In the genomic region with DNA sequence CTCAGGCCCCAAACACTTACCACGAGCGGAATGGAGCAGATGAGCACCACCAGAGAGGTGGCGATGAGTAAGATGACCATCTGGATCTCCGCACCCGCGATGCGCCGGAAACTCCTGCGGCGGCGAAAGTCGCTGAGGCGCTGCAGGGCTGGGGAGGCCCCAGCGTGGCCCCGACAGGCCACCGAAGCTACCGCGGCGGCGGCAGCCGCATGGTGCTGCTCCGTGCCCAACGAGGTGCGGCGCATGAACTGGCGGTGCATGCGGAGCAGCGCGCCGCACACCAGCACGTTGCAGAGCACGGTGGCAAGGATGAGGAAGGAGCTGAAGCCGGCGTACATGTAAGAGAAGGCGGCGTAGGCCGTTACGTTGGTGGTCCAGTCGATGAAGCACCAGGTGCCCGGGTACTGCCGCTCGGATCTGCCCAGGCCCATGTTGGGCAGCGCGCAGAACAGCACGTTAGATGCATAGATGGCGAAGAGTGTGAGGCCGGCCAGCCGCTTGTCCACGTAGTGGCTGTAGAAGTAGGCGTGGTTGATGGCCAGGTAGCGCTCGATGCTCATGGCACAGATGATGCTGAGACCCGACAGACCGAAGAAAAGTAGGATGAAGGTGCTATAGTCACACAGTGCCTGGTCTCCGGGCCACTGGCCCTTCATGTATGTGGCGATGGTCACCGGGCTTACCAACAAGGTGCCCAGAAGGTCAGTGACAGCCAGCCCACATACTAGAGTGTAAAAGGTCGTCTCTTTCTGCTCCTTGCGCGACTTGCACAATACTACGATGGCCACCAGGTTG, we compare ENCODE assay signal across 8 mouse cellular contexts. TPM values are rescaled to one million over a fixed set of nuclear protein-coding genes. Genes with fewer than 3 reads are reported as not detected.
DNase-seq lines count a peak whose midpoint lies in the region; ATAC-seq and TF ChIP-seq lines count a peak whose summit lies in the region.

No protein-coding gene starts in this region.

- H3K36me3 ChIP-seq in ES-E14 (ENCODE audit: control insufficient read depth, insufficient read depth, low read length, poor library complexity, severe bottlenecking): no peaks in the 10 kb centered on the region
- no peaks in the 10 kb centered on the region for H3K36me3 ChIP-seq in embryonic facial prominence, embryonic 13.5 days
- no peaks in the 10 kb centered on the region for H3K36me3 ChIP-seq in heart, postnatal 0 days (replicated peaks; ENCODE audit: control insufficient read depth, insufficient read depth, low read length)
- H3K36me3 ChIP-seq in limb, embryonic 13.5 days: no peaks in the 10 kb centered on the region

- TF ChIP-seq EP300 in heart, postnatal 0 days (IDR thresholded peaks at IDR 0.05; ENCODE audit: low read depth): no peak

- H3K4me1 ChIP-seq in ES-E14 (ENCODE audit: control insufficient read depth in 2 of 2, insufficient read depth in 2 of 2, low read length in 2 of 2, poor library complexity in 1 of 2): peaks cover 0 to 9% of the 10 kb centered on the region in 2 experiments; a peak in 1 of 4 replicates
- peaks cover 21% of the 10 kb centered on the region for H3K4me1 ChIP-seq in embryonic facial prominence, embryonic 13.5 days
- H3K4me1 ChIP-seq in heart, postnatal 0 days (ENCODE audit: control insufficient read depth, insufficient read depth): peaks cover 27% of the 10 kb centered on the region
- peaks cover 33% of the 10 kb centered on the region for H3K4me1 ChIP-seq in limb, embryonic 13.5 days

- peak overlapping the region; percentile 98 for H3K4me2 ChIP-seq in embryonic facial prominence, embryonic 13.5 days
- H3K4me2 ChIP-seq in heart, postnatal 0 days (ENCODE audit: low read depth, low read length): peak overlapping the region; percentile 89
- peak overlapping the region; percentile 100 for H3K4me2 ChIP-seq in limb, embryonic 13.5 days (replicated peaks)

- 2% methylated on average over 61 of the region's 61 CpGs for WGBS in embryonic facial prominence, embryonic 13.5 days
- 2% methylated on average over 61 of the region's 61 CpGs for WGBS in heart, postnatal 0 days
- 3% methylated on average over 61 of the region's 61 CpGs for WGBS in limb, embryonic 13.5 days

- no peak overlapping the region for H3K27ac ChIP-seq in ES-E14 (ENCODE audit: insufficient read depth, low read depth, low read length, poor library complexity, severe bottlenecking)
- H3K27ac ChIP-seq in embryonic facial prominence, embryonic 13.5 days: no peak overlapping the region
- H3K27ac ChIP-seq in heart, postnatal 0 days (ENCODE audit: low read depth): no peak overlapping the region
- H3K27ac ChIP-seq in limb, embryonic 13.5 days: no peak overlapping the region

- H3K9ac ChIP-seq in ES-E14 (ENCODE audit: insufficient read depth, low read depth, low read length, poor library complexity, severe bottlenecking): peak overlapping the region; percentile 3; the same call in 1 of the 2 replicates
- H3K9ac ChIP-seq in embryonic facial prominence, embryonic 13.5 days: peak overlapping the region; percentile 73
- peak overlapping the region; percentile 10; the same call in 1 of the 2 replicates for H3K9ac ChIP-seq in heart, postnatal 0 days (replicated peaks; ENCODE audit: low read depth, low read length)
- peak overlapping the region; percentile 74 for H3K9ac ChIP-seq in limb, embryonic 13.5 days

- in situ Hi-C loops in ES-E14 (cut with MboI; ENCODE audit: low sequenced_read_pairs in 2 of 2, unreplicated experiment in 2 of 2): loop anchor here (25.0 kb wide), 2 partner anchors 845 to 970 kb away; no protein-coding TSS in a partner anchor

- peak; percentile 45; the same call in 1 of the 2 replicates for ATAC-seq in embryonic facial prominence, embryonic 13.5 days (ENCODE audit: insufficient number of reproducible peaks, insufficient read depth, low FRiP score, low TSS enrichment, low read depth)
- ATAC-seq in heart, postnatal 0 days (ENCODE audit: insufficient read depth, low read depth): peak; percentile 21; the same call in 1 of the 2 replicates
- peak; percentile 4; the same call in 1 of the 2 replicates for ATAC-seq in limb, embryonic 13.5 days (ENCODE audit: low FRiP score, low read depth)

- no peaks in the 10 kb centered on the region for H3K9me3 ChIP-seq in ES-E14 (ENCODE audit: control insufficient read depth, insufficient read depth, low read depth, low read length)
- no peaks in the 10 kb centered on the region for H3K9me3 ChIP-seq in embryonic facial prominence, embryonic 13.5 days
- no peaks in the 10 kb centered on the region for H3K9me3 ChIP-seq in heart, postnatal 0 days (replicated peaks; ENCODE audit: control insufficient read depth, low read length)
- H3K9me3 ChIP-seq in limb, embryonic 13.5 days: no peaks in the 10 kb centered on the region

- TF ChIP-seq CTCF in heart, postnatal 0 days (IDR thresholded peaks at IDR 0.05; ENCODE audit: low read depth): no peak

- H3K4me3 ChIP-seq in ES-E14 (ENCODE audit: insufficient read depth in 1 of 2, low read depth in 1 of 2, low read length in 2 of 2, poor library complexity in 1 of 2, severe bottlenecking in 1 of 2): peak overlapping the region; percentile 21 to 55
- H3K4me3 ChIP-seq in embryonic facial prominence, embryonic 13.5 days: peak overlapping the region; percentile 58
- H3K4me3 ChIP-seq in heart, postnatal 0 days (ENCODE audit: low read depth, low read length): peak overlapping the region; percentile 61
- peak overlapping the region; percentile 61 for H3K4me3 ChIP-seq in limb, embryonic 13.5 days

- H3K27me3 ChIP-seq in embryonic facial prominence, embryonic 13.5 days: peaks cover 56% of the 10 kb centered on the region
- H3K27me3 ChIP-seq in heart, postnatal 0 days (ENCODE audit: control insufficient read depth, insufficient read depth, low read length): peaks cover 40% of the 10 kb centered on the region
- H3K27me3 ChIP-seq in limb, embryonic 13.5 days: peaks cover 44% of the 10 kb centered on the region

- DNase-seq in cerebellum, postnatal 36 days: peak; percentile 9 to 10
- DNase-seq in cerebellum, adult 8-10 months: no peak
- DNase-seq in ES-E14 (ENCODE audit: low read depth, low spot score): no peak
- DNase-seq in heart, postnatal 0 days (ENCODE audit: low spot score): no peak
- peak; percentile 74 to 81 for DNase-seq in natural killer cell, adult 2 months (ENCODE audit: low spot score in 2 of 2)
- peak; percentile 63 for DNase-seq in thymus, postnatal 14 days

TF ChIP-seq in ES-E14, 5 proteins besides CTCF, POLR2A, EP300 and RAD21:
- TF ChIP-seq ZC3H11A (IDR thresholded peaks at IDR 0.05; ENCODE audit: borderline replicate concordance, low read depth, low read length): no peak
- no peak for TF ChIP-seq HCFC1 (IDR thresholded peaks at IDR 0.05; ENCODE audit: borderline replicate concordance, insufficient read depth, low read length)
- TF ChIP-seq CHD2 (IDR thresholded peaks at IDR 0.05; ENCODE audit: low read depth, low read length): no peak
- no peak for TF ChIP-seq MAFK (IDR thresholded peaks at IDR 0.05; ENCODE audit: insufficient read depth, low read depth, low read length)

RNA-seq across cellular contexts. Expression of a gene that starts 1.5 kb away (rescaled TPM):
- 1.6 and 2.0 TPM in 2 replicates for total RNA-seq in ES-E14 (2012; rRNA removed)
- 4.6 and 5.0 TPM in 2 replicates for polyA plus RNA-seq in embryonic facial prominence, embryonic 13.5 days (2015; fragmentation: Nextera tagmentation; extraction: Ambion mirVana)
- total RNA-seq in heart, postnatal 0 days (2014; rRNA removed; ENCODE audit: low replicate concordance): 3.0 and 9.0 TPM in 2 replicates
- 4.3 and 5.0 TPM in 2 replicates for polyA plus RNA-seq in heart, postnatal 0 days (2015; fragmentation: Nextera tagmentation; extraction: Ambion mirVana)
- 4.0 and 4.4 TPM in 2 replicates for polyA plus RNA-seq in limb, embryonic 13.5 days (2015; fragmentation: Nextera tagmentation; extraction: Ambion mirVana)

RNA-seq across cellular contexts. Expression of a gene that starts 57.1 kb away (rescaled TPM):
- 24.2 and 25.2 TPM in 2 replicates for total RNA-seq in ES-E14 (2012; rRNA removed)
- 40.5 and 48.3 TPM in 2 replicates for polyA plus RNA-seq in embryonic facial prominence, embryonic 13.5 days (2015; fragmentation: Nextera tagmentation; extraction: Ambion mirVana)
- total RNA-seq in heart, postnatal 0 days (2014; rRNA removed; ENCODE audit: low replicate concordance): 13.3 and 33.6 TPM in 2 replicates
- 32.9 and 35.7 TPM in 2 replicates for polyA plus RNA-seq in heart, postnatal 0 days (2015; fragmentation: Nextera tagmentation; extraction: Ambion mirVana)
- 41.5 and 42.4 TPM in 2 replicates for polyA plus RNA-seq in limb, embryonic 13.5 days (2015; fragmentation: Nextera tagmentation; extraction: Ambion mirVana)

Comparison
In these comparisons a context has a peak if more than half of its experiments do, and no peak if none do; other contexts are left out.
1. DNase-seq: peak in cerebellum, postnatal 36 days (2 of 2), natural killer cell, adult 2 months (2 of 2) and thymus, postnatal 14 days (single experiment); none in cerebellum, adult 8-10 months (single experiment), ES-E14 (single experiment) and heart, postnatal 0 days (single experiment).
2. H3K9ac ChIP-seq: peak in every context shown above with its lines; median percentile 74 in limb, embryonic 13.5 days; 73 in embryonic facial prominence, embryonic 13.5 days; 10 in heart, postnatal 0 days; 3 in ES-E14.
3. Peak in every context shown above with its lines, with median percentiles within 50 percentile points of each other: H3K4me3 ChIP-seq, ATAC-seq and H3K4me2 ChIP-seq.